Mouse (Mus musculus) ES-Bruce4 (cell line): ENCODE measurements around the gene Vamp4. TPM values are rescaled to one million over a fixed set of nuclear protein-coding genes. Genes with fewer than 3 reads are reported as not detected.
"Not testable (repeated sequence)": the region's sequence is repeated elsewhere in the genome, so short reads cannot be mapped to it uniquely, and the experiment has no call there.

ENCODE experiments used
- H3K27ac ChIP-seq: 2 replicates; pipeline ENCODE4 v1.5.1; 2012; ENCODE audit warnings: low read length, inconsistent platforms; ENCODE audit not compliant: insufficient read depth
- H3K27me3 ChIP-seq: 2 replicates; pipeline ENCODE4 v1.6.1; 2012; ENCODE audit warnings: mild to moderate bottlenecking, low read length, inconsistent platforms; ENCODE audit not compliant: control insufficient read depth, poor library complexity, insufficient read depth, severe bottlenecking
- H3K36me3 ChIP-seq: 2 replicates; pipeline ENCODE4 v1.6.1; 2012; ENCODE audit warnings: inconsistent platforms, mild to moderate bottlenecking, low read length, moderate library complexity; ENCODE audit not compliant: control insufficient read depth, poor library complexity, insufficient read depth, severe bottlenecking
- H3K4me1 ChIP-seq: one replicate; pipeline ENCODE4 v1.8.1; 2011; ENCODE audit warnings: low read length; ENCODE audit not compliant: control insufficient read depth, insufficient read depth
- H3K4me3 ChIP-seq: 2 replicates; pipeline ENCODE4 v1.5.1; 2011; ENCODE audit warnings: low read depth, mild to moderate bottlenecking, low read length
- H3K9ac ChIP-seq: 2 replicates; pipeline ENCODE4 v1.6.1; 2012; ENCODE audit warnings: low read depth, mild to moderate bottlenecking, inconsistent platforms; ENCODE audit not compliant: poor library complexity, severe bottlenecking
- H3K9me3 ChIP-seq: replicated peaks from 2 replicates; pipeline ENCODE4 v1.6.1; 2012; ENCODE audit warnings: mild to moderate bottlenecking, low read length, inconsistent platforms; ENCODE audit not compliant: control insufficient read depth, poor library complexity, insufficient read depth, severe bottlenecking
- CTCF ChIP-seq: IDR thresholded peaks from one replicate; pipeline ENCODE4 v1.8.1; 2011; ENCODE audit warnings: low read depth, low read length
- EP300 ChIP-seq: IDR thresholded peaks from 2 replicates; pipeline ENCODE4 v1.6.1; 2011; ENCODE audit warnings: low read depth, low read length; ENCODE audit not compliant: insufficient read depth
- POLR2A ChIP-seq: IDR thresholded peaks from one replicate; pipeline ENCODE4 v1.8.1; 2011; ENCODE audit warnings: low read length; ENCODE audit not compliant: insufficient read depth
- polyA plus RNA-seq: library from polyadenylated mRNA; stranded (reverse); fragments of >200 nt; gene quantifications from 2 replicates; pipeline ENCODE4 v1.2.4, GENCODE M21; 2011; ENCODE audit warnings: low read depth; ENCODE audit not compliant: missing spikeins, insufficient read depth, insufficient read length

The Vamp4 gene
- polyA plus RNA-seq, 1 experiment = 31.1 TPM

DNA sequence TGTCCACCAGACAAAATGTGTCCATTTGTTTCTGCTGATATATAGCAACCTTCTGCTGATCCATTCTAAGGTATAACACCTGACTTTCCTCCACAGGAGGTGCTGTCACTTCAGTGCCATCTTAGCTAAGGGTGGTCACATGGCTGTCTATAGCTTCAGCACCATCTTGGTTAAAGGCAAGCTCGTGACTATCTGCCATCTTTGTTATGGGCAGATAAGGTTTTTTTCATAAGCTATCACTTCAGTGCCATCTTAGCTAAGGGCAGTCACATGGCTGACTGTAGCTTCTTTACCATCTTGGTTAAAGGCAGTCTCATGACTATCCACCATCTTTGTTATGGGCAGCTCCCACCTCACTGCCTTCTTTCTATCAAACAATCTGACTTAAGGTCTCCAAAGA is 45.2 kb downstream of the Vamp4 start:
- no peak for TF ChIP-seq CTCF
- TF ChIP-seq EP300 = no peak
- TF ChIP-seq POLR2A = no peak
- H3K4me3 ChIP-seq = no peak overlapping the region
- peaks cover 13% of the 10 kb centered on the region for H3K9me3 ChIP-seq
- H3K27me3 ChIP-seq = no peaks in the 10 kb centered on the region
- no peaks in the 10 kb centered on the region for H3K36me3 ChIP-seq
- H3K27ac ChIP-seq = no peak overlapping the region
- H3K4me1 ChIP-seq = no peaks in the 10 kb centered on the region
- H3K9ac ChIP-seq = no peak overlapping the region

- Histone ChIP-seq H3K4me3 (no peak overlapping the region), H3K36me3 (no peaks in the 10 kb centered on the region), H3K9me3 (peaks cover 2% of the 10 kb centered on the region), H3K27ac (no peak overlapping the region), H3K27me3 (no peaks in the 10 kb centered on the region), H3K4me1 (no peaks in the 10 kb centered on the region), H3K9ac (no peak overlapping the region)
- peak; percentile 65 for TF ChIP-seq CTCF
- TF ChIP-seq EP300 = no peak
Measured at GRCm38 (mm10) chr1:162620487-162620886, 50.2 kb downstream of the Vamp4 start.

- TF ChIP-seq CTCF = no peak
- no peak for TF ChIP-seq POLR2A
- no peak for TF ChIP-seq EP300
- no peak overlapping the region for H3K4me3 ChIP-seq
- no peaks in the 10 kb centered on the region for H3K27me3 ChIP-seq
Measured at GRCm38 (mm10) chr1:162623895-162624294, 53.6 kb downstream of the Vamp4 start.

GRCm38 (mm10) chr1:162625229-162625628 is 54.9 kb downstream of the Vamp4 start:
- Histone ChIP-seq H3K4me1 (no peaks in the 10 kb centered on the region), H3K27ac (no peak overlapping the region), H3K9ac (no peak overlapping the region), H3K9me3 (no peaks in the 10 kb centered on the region), H3K36me3 (no peaks in the 10 kb centered on the region), H3K4me3 (no peak overlapping the region), H3K27me3 (no peaks in the 10 kb centered on the region)
- no peak for TF ChIP-seq EP300

More at GRCm38 (mm10) chr1:162623895-162624294, 53.6 kb downstream of the Vamp4 start:
- no peaks in the 10 kb centered on the region for H3K4me1 ChIP-seq
- no peak overlapping the region for H3K9ac ChIP-seq
- no peaks in the 10 kb centered on the region for H3K36me3 ChIP-seq
- H3K9me3 ChIP-seq = no peaks in the 10 kb centered on the region
- no peak overlapping the region for H3K27ac ChIP-seq

DNA sequence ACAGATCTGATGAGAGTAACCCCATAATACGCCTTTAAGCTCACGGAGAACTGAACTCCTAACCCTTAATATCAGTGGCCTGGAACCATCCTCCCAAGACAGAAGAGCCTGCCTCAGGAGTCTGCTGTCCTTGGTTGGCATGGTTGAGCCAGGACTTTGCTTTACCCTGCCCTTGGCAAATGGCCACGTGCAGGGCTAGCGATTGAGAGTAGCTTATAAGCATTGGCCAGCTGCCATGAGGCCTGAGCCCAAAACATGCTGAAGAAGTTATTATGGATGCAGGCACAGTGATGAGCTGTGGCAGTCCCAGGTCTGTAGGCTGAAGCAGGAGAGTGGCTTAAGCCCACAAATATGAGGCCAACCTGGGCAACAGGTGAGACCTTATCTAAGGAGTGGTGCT is 57.5 kb downstream of the Vamp4 start:
- not testable (repeated sequence) for H3K9me3 ChIP-seq, H3K4me1 ChIP-seq, H3K36me3 ChIP-seq, H3K27ac ChIP-seq, H3K9ac ChIP-seq, H3K4me3 ChIP-seq, H3K27me3 ChIP-seq

DNA sequence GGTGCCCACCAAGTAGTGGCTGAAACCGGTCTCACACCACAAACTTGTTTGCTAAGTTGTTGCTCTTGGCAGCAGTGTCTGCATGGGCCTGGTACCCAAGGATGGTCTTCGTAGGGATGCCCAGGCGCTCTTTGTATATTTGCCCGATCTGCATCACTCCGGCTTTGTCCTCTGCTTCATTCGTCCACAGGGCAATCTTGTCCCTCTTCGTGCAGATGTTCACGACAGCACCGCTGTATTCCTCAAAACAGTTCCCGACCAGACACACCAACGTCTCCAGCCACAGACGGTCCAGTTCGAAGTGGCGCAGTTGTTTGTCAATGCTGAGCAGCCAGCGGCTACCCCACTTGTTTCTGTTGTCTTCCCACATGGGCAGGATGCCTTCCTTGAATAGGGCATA is 58.0 kb downstream of the Vamp4 start:
- H3K9me3 ChIP-seq = not testable (repeated sequence)

GRCm38 (mm10) chr1:162635291-162635931 is 65.1 kb downstream of the Vamp4 start:
- not testable (repeated sequence) for H3K4me1 ChIP-seq, H3K36me3 ChIP-seq, H3K4me3 ChIP-seq, H3K9ac ChIP-seq, H3K9me3 ChIP-seq, H3K27me3 ChIP-seq, H3K27ac ChIP-seq

More for the DNA sequence above, 58.0 kb downstream of the Vamp4 start:
- not testable (repeated sequence) for H3K4me3 ChIP-seq, H3K36me3 ChIP-seq, H3K27ac ChIP-seq, H3K27me3 ChIP-seq, H3K9ac ChIP-seq, H3K4me1 ChIP-seq
